Mouse (Mus musculus) liver, adult (tissue): ENCODE data around the gene Fbrsl1.

Experiments
- GATA4 ChIP-seq: IDR thresholded peaks from 2 replicates; pipeline ENCODE4 v1.6.1; 2014; ENCODE audit warnings: mild to moderate bottlenecking, low read length; ENCODE audit not compliant: insufficient replicate concordance

The Fbrsl1 gene

DNA sequence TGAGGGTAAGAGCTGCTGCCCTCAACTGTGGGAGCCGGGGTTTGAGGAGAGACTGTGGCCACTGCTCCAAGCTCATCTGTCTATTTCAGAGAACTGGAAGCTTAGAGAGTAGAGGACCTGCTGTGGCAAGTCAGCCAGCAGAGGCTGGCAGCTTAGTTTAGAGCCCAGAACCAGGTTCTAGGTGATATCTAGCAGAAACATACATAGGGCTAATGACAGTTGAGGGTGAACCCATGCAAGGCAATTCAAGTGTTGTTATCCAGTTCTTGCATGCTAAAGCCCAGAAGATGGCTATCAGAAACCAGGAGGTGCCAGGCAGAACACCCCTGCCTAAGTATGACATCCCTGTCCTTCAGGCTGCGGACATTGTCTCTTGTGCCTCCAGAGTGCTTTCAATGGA lies 45.7 kb downstream of the Fbrsl1 start:
- TF ChIP-seq GATA4: no peak

DNA sequence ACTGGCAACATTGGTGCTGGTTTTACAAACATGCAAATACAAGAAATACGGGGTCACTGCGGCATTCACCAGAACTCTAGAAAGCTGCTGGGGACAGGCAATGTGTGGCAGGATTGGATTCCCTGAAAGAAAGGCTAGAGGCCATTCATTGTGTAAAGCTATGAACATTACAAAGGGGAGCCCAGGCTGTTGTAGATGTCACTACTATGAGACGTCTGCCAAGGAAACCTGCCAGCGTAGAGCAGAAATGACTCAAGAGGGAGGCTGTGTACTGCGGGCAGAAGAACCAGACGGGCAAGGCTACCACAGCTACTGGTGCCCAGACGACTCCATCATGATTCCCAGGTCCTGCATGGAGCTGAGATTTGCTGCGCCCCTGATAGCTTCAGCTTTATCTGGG lies 47.2 kb downstream of the Fbrsl1 start:
- TF ChIP-seq GATA4: no peak

DNA sequence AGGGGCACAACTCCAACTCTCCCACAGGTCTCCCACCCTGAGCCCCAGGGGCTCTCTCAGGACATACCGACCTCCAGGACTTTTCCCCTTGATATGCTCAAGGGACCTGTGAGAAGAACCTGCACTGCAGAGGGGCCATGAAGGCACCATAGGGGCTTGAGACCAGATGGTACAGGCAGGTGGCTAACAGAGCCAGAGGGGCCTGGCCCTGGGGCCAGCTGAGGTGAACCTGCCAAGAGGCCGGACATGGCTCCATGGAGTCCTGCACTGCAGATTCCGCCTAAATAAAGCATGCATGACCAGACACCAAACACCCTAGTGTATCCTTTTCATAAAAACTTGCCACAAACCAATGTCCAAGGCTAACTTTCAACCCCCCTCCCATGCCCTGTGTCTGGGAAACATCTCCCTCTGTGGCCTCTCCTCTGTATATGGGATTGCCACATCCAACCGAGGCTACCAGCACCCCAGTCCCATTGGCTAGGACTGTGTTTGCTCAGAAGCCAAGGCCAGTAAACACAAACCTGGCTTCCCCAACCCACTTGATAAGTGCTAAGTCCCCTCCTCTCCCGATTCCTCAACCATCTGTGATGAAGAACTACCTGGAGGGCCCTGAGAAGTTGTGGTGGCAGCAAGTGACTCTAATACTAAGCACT lies 53.2 kb downstream of the Fbrsl1 start:
- no peak for TF ChIP-seq GATA4

DNA sequence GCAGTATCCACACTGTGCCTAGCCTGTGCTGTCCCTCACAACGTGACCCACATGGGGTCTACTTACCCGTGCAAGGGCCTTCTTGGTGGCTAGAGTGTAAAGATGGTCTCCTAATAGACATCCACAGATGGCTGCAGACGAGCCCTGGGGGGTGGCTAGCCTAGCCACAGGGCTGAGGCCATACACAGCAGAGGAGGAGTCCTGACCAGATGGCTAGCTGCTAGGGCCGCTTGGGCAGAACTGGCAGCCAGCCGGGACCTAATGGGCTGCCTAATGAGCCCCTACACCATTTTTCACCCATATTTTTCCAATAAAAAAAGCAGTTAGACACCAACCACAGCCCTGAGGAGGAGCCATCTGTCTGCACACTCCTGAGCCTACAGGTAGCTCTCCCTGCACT lies 55.6 kb downstream of the Fbrsl1 start:
- TF ChIP-seq GATA4: no peak

DNA sequence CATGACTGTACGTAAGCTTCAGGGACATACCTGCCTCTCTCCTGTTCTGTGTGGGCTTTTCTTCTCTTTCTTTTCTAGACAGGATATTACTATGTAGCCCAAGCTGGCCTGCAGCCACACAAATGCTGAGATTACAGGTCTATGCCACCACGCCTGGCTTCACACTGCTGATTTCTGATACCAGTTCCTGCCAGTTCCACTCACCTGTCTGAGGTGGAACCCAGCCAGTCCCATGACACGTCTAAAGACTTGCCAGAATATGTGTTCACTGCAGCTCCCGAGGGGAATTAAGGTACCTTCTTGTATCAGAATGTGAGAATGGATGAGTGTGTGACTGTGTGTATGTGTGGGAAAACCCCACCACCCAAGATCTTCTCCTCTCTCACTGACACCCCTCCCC lies 57.7 kb downstream of the Fbrsl1 start:
- TF ChIP-seq GATA4: no peak

DNA sequence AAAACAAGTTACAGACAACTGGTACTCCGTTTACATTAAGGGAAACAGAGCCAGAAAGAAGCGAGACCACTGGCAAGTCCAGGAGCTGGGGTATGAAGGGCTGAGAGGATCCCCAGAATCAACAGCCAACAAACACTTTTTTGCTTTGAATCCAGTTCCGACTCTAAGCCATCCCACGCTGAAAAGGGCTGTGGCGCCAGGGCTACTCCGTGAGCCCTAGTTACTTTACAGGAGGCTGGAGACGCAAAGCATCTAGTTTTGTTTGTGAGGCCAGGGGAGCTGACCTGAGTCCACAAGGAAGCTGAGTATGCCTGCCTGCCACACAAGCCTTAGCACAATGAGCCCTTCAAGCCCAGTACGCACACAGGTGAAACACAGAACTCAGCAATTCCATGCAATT lies 61.0 kb downstream of the Fbrsl1 start:
- no peak for TF ChIP-seq GATA4

DNA sequence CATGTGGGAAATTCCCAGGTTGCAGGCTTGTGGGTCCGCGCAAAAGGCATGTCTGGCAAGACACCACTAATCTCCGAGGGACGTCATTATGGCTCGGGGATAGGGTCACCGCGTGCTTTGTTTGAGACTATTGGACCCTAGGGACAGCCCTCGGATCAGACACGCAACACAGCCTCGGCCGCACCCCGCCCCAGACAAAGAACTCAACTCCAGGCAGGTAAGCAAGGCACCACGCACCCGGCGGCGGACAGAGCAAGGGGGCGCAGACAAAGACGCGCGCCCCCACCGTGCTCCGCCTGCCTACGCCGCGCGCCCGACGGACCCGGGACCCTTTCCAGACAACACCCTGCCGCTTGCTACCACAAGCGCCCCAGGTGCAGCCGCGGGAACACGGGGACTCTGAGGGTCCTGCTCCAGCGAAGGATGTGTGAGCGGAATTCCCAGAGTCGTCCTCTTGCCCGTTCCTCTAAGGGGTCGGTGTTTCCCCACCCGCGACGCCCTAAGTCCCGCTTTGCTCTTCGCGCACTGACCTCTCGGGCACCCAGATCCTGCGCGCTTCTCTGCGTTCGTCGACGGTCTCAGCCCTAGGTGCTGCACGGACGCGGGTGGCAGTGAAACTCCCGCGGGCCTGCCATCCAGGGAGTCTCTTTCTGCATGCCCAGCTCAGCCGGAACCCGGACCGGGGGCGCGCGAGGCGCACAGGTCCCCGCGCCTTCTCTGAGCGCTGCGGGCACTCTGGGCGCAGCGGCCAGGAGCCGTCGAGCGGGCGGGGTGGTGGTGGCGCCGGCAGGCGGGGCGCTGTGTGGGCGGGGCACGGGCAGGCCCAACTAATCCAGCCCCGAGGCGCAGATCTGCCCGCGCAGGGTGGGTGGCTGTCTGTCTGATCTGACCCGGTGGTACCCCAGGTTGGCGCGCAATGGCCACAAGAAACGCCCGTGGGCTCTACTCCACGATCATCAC lies 61.7 kb downstream of the Fbrsl1 start:
- no peak for TF ChIP-seq GATA4

DNA sequence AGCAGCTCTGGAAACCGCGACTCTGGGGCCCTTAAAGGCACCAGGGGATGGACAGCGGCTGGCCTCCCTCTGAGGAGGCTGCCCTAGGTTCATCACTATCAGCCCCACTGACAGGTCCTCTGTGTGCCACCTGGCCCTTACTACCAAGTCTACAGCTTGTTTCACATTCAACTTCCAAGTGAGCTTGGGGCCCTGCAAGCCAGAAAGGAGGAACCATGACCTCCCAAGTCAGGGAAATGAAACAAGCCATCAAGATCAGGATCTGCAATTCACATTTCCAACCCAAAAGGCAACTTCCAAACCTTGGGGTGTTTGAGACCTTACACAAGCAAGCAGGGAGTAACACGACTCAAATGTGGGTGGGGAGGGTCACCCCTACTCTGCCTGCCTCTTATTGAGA lies 63.0 kb downstream of the Fbrsl1 start:
- TF ChIP-seq GATA4: no peak

DNA sequence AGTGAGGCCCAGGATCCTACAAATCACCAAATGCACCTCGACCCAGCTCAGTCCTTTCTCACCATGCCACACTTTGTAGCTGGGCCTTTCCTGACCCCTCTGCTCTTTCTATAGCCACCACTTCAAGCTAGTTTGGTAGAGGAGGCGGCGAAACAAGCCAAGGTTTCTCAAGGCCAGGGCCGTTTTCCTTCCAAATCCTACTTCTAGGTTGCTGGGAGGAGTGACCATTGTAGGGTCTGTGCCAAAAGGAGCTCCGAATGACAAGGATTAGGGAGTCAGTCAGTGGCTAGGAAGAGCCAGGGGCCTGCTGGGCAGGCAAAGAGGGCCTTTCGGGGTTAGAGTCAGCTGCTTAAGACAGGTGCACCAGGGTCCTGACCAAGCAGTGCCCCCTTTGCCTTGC lies 63.8 kb downstream of the Fbrsl1 start:
- TF ChIP-seq GATA4: no peak

DNA sequence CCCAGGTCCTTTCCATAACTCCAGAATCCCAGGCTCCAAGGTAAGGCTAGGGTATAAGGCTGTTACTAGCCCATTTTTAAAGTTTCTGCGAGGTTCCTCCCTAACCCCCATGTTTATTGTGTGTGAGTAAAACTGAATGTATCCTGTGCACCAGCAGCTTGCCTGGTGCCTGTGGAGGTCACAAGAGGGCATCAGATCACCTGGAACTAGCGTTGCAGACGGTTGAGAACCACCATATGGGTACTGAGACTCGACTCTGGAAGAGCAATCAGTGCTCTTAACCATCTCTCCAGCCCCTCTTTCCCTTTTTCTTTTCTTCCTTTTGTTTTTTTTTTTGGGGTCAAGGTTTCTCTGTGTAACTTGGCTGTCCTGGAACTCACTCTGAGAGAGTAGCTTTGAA lies 68.5 kb downstream of the Fbrsl1 start:
- TF ChIP-seq GATA4: no peak

DNA sequence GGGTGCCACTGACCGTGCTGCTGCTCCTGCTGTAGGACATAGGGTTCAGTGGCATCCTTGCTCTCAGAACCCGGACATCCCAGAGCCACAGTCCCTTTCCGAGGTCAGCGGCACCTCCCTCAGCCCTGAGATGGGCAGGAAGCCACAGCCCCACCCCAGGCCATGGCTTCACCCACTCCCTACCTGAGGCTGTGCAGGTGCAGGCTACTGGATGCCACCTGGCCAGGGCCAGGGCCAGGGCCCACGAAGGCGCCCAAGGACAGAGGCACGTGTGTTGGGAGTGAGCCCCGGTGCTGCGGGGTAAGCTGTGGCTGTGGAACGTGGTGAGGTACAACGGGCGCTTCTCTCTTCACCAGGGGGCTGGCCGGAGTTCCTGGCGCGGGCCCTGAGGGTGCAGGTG lies 69.2 kb downstream of the Fbrsl1 start:
- TF ChIP-seq GATA4: no peak

DNA sequence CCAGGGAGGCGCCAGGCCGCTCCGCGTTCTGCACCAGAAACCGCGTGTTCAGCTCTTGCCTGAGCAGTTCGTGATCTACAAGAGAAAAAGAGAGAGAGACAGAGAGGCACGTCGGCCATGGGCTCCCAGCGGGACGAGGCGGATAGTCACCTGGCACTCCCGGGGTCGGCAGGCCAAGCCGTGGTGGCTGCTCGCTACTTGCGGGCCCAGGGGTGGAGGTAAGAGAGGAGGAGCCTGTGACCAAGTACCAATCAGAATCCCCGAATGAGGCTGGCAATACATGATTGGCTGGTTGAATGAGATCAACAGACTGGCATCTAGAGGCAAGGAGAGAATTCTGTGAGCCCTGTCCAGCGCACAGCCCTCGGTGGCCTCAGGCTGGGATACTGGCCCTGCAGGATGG lies 70.1 kb downstream of the Fbrsl1 start:
- TF ChIP-seq GATA4: no peak

DNA sequence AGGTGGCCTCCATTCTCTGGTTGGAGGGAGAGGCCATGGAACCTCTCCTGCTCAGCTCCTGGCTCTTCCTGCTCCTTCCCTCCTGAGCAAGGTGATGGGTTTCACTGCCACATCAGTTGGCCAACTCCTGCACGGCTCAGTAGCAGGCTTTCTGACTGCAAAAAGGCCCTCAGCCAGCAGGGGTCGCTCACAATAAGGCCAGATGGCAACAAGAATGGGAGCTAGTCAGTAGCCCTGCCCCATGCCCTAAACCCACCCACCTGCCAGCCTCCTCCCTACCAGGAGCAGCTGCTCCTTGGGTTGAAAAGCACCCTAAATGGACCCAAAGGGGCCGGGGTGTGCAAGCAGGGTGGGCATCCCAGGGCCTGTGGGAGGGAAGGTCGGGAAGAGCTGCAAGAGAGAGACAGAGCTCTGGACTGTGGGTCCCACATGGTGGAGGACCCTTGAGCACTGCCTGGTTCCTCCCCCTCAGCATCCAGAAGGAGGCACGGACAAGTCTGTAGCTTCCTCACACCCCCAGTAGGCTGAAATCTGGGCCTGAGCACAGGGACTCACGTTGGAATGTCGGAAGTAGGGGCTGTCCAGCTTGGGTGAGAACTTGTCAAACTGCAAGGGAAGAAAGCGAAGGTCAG lies 71.4 kb downstream of the Fbrsl1 start:
- TF ChIP-seq GATA4: no peak

DNA sequence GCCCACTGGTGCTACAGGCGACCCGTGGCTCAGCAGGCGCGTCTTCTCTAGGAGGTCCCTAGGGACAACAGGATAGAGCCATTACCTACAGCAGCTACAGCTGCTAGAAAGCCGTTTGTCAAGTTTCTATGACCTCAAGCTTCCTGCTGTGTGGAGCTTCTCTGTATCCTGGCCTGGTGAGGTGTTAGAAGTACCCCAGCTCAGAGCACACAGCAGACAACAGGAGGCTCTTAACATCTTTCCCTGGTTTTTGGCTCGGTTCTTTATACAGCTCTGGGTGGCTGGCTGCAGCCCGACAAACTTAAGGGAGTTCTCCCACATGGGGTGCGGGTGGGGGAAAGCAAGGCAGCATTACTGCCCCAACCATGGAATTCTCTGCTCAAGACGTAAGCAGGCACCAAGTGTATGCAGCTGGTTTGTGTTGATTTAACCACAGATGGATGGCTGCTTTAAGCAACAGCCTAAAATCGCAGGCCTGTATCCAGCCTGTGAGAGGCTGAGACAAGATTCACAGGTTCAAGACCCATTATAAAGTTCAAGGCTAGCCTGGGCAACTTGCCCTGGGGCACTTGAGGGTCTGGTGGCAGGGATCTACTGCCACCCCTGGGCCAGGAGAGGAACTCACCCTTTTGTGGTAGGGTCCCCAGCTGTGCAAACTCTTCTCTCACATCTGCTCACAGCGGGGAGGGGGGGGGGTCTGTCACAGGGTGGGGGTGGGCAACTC lies 84.3 kb downstream of the Fbrsl1 start:
- TF ChIP-seq GATA4: no peak

DNA sequence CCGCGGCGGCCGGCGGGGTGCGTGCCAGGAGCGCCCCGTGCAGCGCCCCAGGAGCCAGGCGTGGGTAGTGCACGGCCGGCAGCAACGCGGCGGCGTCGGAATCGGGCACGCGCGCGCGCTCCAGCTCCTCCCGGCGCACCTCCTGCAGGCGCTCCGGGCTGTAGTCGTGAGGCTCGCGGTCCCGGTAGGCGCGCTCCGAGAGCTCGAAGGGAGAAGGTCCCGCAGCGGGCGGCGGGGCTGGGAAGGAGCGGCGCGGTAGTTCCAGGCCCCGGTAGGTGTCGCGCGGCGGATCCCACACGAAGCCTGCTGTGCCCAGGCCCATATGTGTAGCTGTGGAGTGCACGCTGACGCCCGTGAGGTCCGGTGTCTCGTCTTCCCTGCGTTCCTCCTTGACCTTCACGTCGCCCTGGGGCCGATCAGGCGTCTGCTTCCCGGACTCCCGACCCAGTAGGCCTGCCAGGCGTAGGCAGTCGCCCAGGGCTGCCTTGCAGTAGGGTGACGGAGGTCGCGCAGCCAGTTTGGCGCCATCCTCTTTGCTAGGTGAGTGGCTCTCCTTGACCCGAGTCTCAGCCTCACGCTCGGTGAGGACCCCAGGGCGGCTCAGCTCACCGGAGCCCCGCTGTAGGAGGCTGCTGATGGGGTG lies 85.0 kb downstream of the Fbrsl1 start:
- no peak for TF ChIP-seq GATA4
